Mouse (Mus musculus) thymus, postnatal 0 days (tissue): ENCODE results near the gene Mak. TPM values are rescaled to one million over a fixed set of nuclear protein-coding genes. Genes with fewer than 3 reads are reported as not detected.

Experiments
- DNase-seq: peaks from one replicate; pipeline ENCODE4 v3.0.0-alpha.2; 2015; ENCODE audit warnings: low spot score
- polyA plus RNA-seq: library from polyadenylated mRNA; unstranded; fragments of >200 nt; fragmentation: Nextera tagmentation; extraction: Ambion mirVana; gene quantifications from 2 replicates; pipeline ENCODE4 v1.2.1, GENCODE M21; 2015

The Mak gene
- polyA plus RNA-seq, 1 experiment from 2014 or later, result 0.07 TPM

DNA sequence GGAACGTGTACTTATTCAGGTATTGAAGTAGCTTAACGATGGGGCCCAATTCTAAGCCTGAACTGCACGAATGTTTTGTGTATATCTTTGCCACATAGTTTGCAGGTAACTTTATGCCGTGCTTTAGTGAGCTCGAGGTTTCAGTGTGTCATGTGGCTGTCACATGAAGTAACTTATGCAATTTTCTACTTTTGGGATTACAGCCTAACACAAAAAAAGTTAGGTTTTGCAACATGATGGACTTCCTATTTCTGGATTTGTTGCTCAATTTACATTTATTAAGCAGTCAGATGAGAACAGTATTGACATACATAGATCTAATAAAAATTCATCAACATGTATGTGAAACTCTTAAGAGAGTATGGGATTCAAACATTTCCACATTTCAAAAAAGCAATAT is 5.7 kb downstream of the Mak start:
- no peak for DNase-seq

DNA sequence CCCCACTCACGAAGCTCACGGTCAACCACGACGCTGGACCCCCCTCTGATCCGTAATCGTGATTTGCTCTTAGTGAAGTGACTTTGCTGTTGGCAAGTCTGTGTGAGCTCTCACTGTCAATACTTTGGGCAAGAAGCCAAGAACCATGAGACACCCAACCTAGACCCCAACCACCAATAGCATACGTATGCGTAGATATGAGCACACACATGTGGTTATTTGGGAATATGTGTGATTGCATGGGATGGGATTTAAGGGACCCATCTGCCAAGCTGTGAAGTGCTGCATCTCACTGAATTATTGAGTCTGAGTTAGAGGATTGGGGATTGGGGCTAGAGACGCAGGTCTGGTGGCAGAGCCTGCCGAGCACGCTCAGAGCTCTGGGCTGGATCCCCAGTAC is 7.9 kb downstream of the Mak start:
- no peak for DNase-seq

DNA sequence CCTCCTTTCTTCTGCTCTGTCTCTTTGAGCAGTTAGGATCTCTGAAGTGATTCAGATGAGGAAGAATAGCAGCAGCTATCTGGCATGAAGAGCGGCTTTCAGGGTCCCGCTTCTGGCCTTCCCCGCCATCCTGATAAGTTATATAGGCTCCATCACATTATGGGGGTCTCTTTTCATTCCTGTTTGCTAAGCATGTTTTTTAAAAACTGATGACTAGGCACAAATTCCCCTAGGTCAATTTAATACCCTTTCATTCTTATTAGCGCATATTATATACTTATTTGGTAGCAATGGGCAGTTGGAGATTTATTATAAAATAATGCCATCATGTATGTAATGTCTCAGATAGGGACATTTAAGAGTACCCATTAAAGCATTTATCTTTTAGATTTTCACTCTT is 11.9 kb downstream of the Mak start:
- DNase-seq, result no peak

DNA sequence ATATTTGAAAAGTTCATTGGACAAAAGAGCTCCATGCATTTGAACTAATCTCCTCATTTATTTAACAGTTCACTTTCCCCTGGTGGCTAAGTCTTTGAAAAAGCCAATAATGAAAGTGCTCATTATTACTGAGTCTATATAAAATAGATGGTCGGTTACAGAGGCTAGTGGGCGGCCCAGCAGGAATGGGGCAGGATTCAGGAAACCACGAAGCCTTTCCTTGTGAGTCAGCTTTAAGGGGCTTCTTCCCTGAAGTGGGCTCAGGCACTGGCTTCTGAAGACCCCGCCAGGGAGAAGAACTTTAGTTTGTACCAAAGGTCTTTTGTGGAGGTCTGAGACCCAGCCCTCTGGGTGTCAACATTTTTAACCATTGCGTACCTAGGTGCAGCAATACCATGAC is 27.5 kb downstream of the Mak start:
- no peak for DNase-seq

DNA sequence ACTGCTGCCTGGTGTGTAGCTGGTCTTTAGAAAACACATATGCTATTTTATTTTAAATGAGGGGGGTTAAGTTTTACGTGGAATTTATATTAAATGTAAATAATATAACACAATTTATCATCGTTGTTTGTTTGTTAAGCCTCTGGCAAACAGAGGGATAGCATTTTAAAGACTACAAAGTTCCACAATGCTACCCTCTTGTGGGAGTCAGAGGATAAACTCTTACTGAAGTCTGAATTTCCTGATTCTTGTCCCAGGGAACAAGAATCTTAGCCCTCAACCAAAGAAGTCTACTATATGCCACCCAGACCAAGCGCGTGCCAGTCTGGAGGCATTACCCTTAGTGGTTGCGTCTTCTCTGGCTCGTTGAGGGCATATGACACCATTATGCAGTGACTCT is 32.2 kb downstream of the Mak start:
- no peak for DNase-seq

DNA sequence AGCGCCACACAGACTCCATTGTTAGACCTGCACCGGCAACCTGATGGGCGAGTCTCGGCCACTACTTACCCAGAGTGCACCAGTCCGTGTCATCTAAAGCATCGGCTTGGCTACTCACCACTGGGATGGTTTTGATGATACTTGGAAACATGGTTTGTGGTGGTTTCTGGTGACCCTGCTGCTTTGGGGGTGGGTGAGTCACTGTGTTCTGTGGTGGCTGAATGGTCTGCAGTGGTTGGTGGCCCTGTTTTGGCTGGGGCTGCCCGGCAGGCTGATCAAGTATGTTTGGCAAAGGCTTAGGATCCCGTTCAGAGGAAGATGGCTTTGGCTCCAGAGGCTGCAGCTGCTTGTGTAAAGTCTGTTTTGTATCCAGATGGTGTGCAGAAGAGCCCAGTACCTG is 33.6 kb downstream of the Mak start:
- DNase-seq, result no peak

DNA sequence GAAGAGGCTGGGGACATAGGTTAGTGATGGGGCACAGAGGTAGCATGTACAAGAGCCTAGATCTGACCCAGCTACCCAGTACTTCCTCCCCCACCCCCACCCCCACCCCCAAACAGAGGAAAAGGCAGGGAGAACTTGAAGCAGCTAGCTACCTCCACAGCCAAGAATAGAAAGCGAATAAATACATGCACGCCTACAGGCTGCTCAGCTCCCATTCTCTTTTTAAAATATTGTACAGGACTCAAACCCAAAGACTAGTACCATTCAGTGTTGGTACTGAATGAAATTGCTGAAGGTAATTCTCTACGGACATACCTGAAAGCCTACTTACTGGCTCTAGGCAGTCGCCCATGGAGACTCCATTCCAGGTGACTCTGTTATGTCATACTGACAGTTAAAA is 37.0 kb downstream of the Mak start:
- no peak for DNase-seq

DNA sequence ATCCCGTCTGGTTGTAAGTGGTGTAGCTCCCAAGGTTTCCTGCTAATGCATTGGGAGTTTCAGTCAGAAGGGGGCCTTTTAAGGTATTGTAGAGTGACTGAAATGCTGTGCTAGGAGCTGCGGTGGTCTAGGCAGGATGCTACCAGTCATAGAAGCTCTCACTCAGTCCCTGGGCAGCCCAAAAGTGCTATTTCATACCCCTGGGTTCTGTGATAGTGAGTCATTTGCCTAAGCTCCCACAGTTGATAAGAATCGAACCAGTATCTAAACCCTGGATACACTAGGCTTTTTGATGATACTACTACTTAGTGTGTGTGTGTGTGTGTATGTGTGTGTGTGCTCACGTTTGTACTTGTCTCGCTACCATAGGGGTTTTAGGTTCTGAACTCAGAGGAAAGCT is 49.4 kb downstream of the Mak start:
- no peak for DNase-seq

DNA sequence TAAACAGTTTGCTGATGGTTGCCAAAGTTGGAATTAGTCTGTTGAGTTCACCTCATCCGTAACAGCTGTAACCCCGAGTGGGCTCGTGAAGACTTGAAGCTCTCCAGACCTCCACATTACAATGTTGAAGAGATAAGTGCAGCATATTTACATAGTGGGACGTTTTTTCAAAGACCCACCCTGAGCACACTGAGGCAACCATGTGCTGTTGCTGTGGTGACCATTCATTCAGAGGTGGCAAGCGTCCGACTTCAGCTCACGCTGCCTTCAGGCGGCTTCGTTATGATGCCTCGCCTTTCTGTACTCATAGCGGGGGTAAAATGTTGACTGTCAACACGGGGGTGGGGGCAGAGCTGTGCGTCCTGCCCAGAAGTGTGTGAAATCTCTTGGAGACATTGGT is 57.4 kb downstream of the Mak start:
- no peak for DNase-seq

DNA sequence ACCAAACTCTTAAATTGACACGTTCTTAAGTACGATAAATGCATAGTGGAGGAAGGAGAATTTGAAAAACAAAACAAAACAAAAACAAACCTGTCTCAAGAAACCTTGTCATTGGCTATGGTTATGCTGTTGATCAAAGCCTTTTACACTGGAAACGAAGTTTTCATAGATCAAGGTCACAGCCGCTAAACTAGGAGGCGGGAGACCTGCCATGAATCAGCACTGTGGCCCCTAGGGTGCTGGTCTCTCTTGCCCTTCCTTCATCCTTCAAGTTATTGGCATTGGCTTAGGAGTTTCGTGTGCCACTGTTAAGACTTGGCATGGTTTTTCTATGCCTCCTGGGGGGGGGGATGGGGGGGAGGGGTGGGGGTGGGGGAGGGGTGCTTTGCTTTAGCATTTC is 57.9 kb downstream of the Mak start:
- DNase-seq, result no peak

DNA sequence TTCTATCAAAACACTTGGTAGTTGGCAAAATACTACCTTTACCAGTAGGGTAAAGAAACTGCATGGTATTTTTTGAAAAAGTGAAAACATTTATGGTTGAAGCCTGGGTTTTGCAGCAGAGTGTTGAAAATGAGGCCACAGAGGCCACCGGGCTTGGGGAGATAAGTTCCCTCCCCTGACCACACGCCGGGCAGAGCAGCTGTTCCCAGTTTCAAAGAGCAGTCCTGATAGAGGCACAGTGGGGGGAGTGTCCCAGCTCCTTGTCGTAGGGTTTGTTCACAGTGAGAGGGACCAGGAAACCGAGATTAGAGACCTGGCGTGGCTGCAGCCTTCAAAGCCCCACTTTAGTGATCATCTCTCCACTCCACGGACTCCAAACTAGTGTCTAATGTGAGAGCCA is 59.0 kb downstream of the Mak start:
- no peak for DNase-seq

DNA sequence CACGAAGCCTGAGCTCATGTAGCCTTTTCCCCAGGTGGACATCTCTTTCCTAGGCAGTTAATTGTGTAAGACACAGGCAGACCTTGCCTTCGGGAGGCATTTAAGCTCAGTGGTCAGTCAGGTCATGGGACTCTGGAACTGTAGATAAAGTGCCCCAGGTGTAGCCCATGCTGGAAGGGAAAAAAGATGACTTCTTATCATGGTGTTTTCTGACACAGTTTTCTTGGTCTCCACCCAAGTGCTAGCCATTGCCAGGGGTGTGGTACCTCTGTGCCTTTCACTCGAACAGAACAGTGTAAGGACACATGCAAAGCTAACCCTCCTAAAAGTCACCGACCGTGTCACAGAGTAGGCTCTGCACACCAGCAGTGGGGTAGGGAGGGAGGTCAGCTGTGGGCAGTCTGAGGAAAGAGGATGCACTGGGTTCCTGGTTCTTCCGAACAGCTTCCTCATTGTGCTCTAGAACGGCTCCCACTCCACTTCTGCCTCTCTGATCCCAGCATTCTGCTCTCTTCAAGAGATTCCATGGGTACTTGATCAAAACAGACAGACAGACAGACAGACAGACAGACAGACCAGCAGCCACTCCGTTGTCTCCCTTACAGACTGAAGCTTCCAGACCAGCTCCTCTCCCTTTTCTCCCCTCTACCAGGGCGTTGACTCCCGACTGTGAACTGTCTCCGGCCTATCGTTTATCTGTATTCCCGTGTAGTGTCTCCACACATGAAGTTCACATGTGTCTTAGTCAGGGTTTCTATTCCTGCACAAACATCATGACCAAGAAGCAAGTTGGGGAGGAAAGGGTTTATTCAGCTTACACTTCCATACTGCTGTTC is 60.5 kb downstream of the Mak start:
- no peak for DNase-seq

DNA sequence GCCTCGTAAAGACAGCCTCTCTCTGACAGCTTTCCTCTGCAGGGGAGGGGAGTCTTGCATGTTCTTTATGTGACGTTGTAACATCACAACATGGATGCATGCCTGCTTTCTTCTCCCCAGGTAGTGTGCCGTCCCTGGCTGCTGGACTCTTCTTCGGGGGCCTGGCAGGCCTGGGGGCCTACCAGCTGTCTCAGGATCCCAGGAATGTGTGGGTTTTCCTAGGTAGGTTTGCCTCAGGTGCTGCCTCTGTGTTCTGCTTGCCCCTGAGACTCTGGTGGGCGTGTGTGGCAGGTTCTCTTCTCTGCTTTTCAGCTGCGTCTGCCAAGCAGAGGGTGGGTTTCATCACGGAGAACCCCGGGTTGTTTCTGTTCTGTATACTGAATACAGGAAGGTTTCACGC is 61.3 kb downstream of the Mak start:
- no peak for DNase-seq

DNA sequence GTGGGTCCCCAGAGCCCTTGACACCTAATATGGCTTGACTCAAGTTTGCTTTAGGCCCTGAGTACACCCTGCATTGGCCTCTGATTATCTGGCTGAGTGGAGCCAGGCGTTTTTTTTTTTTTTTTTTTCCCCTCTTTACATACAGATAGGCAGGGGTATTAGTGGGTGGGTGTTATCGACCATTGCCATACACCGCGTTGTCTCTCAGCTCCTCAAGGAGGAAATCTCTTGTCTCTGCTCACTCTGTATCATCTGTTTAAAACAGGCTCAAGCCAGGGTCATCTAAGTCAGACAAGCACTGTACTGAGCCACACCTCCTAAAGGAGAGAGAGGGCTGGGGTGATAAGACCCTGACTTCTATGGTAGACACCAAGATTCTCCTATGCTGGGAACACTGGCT is 61.7 kb downstream of the Mak start:
- DNase-seq, result no peak

DNA sequence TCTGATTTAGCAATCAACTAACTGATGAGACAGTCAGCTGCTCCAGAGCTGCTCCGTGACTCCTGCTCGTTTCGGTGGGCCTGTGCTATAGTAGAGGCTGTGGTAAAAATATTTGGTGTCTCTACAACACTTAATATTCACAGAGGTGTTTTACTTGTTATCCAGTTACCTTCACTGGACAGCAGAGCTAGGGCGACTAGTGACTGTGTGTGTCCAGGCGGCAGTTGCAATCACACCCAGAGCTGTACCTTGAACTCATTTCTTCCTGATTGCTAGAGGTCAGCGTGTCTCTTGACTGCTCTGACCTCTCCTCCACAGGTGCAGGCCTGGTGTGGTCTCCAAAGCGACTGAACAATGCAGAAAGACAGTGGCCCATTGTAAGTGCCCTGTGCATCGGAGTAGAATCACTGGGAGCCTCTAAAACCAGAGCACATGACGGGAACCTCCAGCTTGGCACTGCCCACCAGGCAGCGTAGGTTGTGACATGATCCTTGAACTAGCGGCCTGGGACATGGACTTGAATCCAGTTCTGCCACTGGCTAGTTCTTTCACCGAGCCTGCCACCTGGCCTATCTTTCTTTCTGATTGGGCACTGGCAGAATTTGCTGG is 62.6 kb downstream of the Mak start:
- DNase-seq, result no peak

DNA sequence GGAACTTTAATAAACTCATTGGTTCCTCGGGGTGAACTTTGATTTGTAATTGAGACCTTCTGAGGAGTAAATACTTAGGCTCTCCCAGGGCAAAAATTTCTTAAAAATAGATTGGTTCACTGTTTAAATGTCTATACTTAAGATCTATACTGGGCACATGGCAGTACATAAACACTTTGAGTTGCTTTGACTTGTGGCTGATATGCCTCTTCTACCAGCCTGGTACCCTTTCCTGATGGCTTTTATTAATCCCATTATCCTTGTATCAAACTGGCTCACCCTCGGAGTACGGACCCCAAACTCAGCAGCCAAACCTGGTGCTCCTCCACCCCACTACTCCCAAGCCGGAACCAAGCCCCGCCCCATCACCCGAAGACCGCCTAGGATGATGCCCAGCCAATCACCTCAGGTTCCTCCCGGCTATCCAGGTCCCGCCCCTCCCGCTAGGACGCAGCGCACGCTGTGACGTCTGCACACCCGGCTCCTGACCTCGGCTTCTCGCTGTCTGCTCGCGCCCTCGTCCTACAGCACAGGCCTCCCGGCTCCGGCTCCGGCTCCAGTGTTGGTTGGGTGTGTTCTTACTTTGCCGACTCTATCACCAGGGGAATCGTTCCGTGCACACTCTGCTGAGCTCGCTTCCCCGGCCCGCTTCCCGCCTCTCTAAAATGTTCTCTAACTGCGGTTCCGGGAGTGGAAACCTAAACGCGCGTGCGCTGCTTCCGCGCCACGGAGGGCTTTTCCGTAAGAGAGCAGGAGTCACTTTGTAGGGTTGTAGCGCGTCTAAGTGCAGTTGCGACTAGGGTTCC is 63.5 kb downstream of the Mak start, which contains the start of gene Tmem14c:
Tmem14c (plus strand) TSS at position 464 of the 806 bp plus-strand sequence.
- DNase-seq, result peak; percentile 93

DNA sequence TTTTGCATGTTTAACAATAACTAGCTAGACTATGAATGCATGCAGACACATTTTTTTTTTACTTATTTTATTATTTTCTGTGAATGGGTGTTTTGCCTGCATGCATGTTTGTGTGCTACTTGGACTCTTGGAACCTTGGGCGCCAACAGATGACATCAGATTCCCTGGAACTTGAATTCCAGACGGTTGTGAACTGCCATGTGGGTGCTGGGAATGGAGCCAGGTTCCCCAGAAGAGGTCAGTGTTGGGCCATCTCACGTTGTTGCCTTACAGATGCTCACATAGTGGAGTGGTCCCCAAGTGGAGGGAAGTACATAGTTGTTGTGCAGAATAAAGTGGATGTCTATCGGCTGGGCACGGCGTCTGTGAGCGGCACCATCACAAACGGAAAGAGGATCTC is 70.6 kb downstream of the Mak start:
- DNase-seq, result no peak

DNA sequence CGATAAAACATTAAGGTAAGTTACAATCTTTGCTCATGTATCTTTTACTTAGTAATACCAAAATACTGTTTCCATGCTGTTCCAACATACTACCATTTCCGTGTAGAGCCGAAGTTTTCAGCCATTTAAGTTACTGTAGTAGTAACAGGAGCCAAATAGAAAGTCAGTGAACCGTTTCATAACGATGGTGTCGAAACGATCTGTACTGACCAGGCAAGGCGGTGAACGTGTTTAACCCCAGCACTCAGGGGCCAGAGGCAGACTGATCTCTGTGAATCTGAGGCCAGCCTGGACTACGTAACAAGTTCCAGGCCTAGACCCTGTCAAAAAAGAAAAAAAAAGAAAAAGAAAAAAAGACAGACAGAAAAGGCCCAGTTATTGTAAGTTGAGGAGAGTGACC is 71.2 kb downstream of the Mak start:
- DNase-seq, result no peak

DNA sequence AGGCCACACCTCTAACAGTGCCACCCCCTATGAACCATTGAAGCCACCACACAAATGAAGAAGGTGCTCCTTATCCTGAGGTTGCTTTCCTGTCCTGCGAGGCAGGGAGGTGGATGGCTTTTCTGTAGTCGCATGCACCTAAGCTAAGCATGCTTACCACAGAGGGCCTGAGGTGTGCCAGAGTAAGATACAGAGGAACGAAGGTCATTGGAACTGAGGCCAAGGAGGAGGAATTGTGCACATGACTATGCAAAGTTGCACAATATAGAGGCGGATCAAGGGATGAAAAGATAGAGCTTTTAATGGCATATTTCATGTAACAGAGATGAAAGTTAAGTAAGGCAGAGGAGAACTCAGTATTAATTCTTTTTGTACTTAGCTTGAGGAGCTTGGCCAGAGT is 73.3 kb downstream of the Mak start:
- no peak for DNase-seq

DNA sequence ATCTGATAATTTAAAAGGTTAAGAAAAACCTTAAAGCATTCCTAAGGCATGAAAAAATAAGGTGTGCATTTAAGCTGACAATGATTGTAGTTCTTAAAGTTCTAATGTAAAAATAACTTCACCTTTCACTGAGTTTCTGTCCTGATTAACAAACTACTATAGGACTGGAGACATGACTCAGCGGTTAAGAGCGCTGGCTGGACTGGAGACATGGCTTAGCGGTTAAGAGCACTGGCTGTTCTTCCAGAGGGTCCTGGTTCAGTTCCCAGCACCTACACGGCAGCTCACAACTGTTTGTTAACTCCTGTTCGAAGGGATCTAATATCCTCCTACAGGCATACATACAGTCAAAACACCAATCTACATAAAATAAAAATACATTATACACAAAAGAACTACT is 77.5 kb downstream of the Mak start:
- DNase-seq, result no peak

DNA sequence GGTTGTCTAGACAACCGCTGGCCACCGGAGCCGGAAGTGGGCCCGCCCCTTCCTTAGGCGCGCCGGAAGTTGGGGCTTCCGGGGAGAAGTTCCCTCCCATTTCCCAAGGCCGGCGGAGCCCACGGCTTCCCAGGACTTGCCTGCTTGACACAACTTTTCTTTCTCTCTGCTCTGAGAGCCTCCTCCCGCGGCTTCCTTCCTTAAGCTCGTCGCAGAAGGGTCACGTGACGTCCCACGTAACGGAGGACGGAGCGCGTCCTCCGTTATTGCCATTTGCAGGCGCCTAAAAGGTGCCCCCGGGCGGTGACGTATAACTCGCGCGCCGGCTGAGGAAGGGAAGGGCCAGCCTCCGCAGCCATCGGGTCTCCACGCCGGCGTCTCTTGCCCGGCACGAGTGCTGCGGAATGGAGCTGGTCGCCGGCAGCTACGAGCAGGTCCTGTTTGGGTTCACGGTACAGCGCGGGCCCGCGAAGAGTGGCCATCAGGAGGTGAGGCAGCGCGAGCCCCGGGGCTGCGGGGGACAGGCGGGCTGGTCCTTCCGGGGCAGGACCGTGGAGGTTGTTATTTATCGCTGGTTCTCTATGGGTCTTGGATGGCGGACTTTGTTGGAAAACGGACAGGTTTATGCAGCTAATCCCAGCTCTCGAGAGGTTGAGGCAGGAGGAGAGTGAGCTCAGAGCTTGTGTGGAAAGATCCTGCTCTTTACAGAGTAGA is 78.4 kb downstream of the Mak start, which contains the start of gene Pak1ip1:
Pak1ip1 (plus strand) TSS at position 98 of the 714 bp plus-strand sequence.
- DNase-seq, result peak; percentile 91
